Mouse (Mus musculus) liver, embryonic 14.5 days (tissue): ENCODE measurements around the gene Cnnm1. TPM values are rescaled to one million over a fixed set of nuclear protein-coding genes. Genes with fewer than 3 reads are reported as not detected.

ENCODE experiments used
- ATAC-seq: fragments of 200-750 bp; cut with Nextera tagmentation; 2 replicates; pipeline ENCODE4 v1.8.0; 2017; ENCODE audit warnings: moderate number of reproducible peaks, mild to moderate bottlenecking, moderate library complexity; ENCODE audit not compliant: insufficient read depth
- DNase-seq, 3 experiments: peaks; one replicate each; pipeline ENCODE4 v3.0.0-alpha.2; 2012 to 2013; ENCODE audit warnings: low read depth in 3 of 3, low spot score in 3 of 3
- H3K27ac ChIP-seq: fragments of 300-500 bp; sonication (generic); 2 replicates; pipeline ENCODE4 v1.5.1; 2014; ENCODE audit warnings: moderate library complexity, mild to moderate bottlenecking, control low read depth, inconsistent platforms
- H3K27me3 ChIP-seq: fragments of 300-500 bp; sonication (generic); 2 replicates; pipeline ENCODE4 v1.6.1; 2014; ENCODE audit warnings: mild to moderate bottlenecking, low read length, moderate library complexity; ENCODE audit not compliant: control insufficient read depth, insufficient read depth
- H3K36me3 ChIP-seq: fragments of 300-500 bp; sonication (generic); replicated peaks from 2 replicates; pipeline ENCODE4 v1.6.1; 2014; ENCODE audit warnings: low read depth; ENCODE audit not compliant: control insufficient read depth, insufficient read depth
- H3K4me1 ChIP-seq, 2 experiments: fragments of 200-500 bp in 1 of 2; fragments of 300-500 bp in 1 of 2; sonication (generic) in 1 of 2; replicated peaks; 2 replicates each; pipeline ENCODE4 v1.6.1; 2012 to 2014; ENCODE audit warnings: antibody characterized with exemption in 1 of 2, inconsistent platforms in 1 of 2, low read length in 1 of 2; ENCODE audit not compliant: control insufficient read depth in 2 of 2, insufficient read depth in 2 of 2
- H3K4me2 ChIP-seq: fragments of 300-500 bp; sonication (generic); 2 replicates; pipeline ENCODE4 v1.6.1; 2014; ENCODE audit warnings: low read depth, mild to moderate bottlenecking, control low read depth, moderate library complexity
- H3K4me3 ChIP-seq, 2 experiments: fragments of 200-500 bp in 1 of 2; fragments of 300-500 bp in 1 of 2; sonication (generic) in 1 of 2; 2 replicates each; pipeline ENCODE4 v1.5.1; 2012 to 2014; ENCODE audit warnings: low read depth in 2 of 2, low read length in 2 of 2, mild to moderate bottlenecking in 2 of 2, control low read depth in 1 of 2, inconsistent platforms in 1 of 2, moderate library complexity in 1 of 2; ENCODE audit not compliant: insufficient read depth in 1 of 2
- H3K9ac ChIP-seq: fragments of 300-500 bp; sonication (generic); replicated peaks from 2 replicates; pipeline ENCODE4 v1.6.1; 2014; ENCODE audit warnings: mild to moderate bottlenecking, control low read depth, moderate library complexity
- H3K9me3 ChIP-seq: fragments of 300-500 bp; sonication (generic); 2 replicates; pipeline ENCODE4 v1.6.1; 2016; ENCODE audit warnings: low read length, mixed read lengths; ENCODE audit not compliant: control insufficient read depth
- CTCF ChIP-seq: IDR thresholded peaks from 2 replicates; pipeline ENCODE4 v1.5.1; 2016; ENCODE audit warnings: antibody characterized with exemption, low read depth, control low read depth
- EP300 ChIP-seq: IDR thresholded peaks from 2 replicates; pipeline ENCODE4 v1.6.1; 2016; ENCODE audit warnings: antibody characterized with exemption, low read depth
- WGBS: fragments of 180-500 bp; shearing (Covaris S2); extraction: QIAGEN DNeasy Blood & Tissue Kit; methylation state at CpG from one replicate; pipeline ENCODE4 v1.1.7; 2014; ENCODE audit not compliant: insufficient replicate concordance; 5-methylcytosine and 5-hydroxymethylcytosine counted together
- polyA plus RNA-seq, 2 experiments: library from polyadenylated mRNA; depleted of rRNA in 1 of 2; stranded (reverse) in 1 of 2; unstranded in 1 of 2; fragments of >200 nt; fragmentation: Nextera tagmentation in 1 of 2; extraction: Ambion mirVana in 1 of 2; gene quantifications; 2 replicates each; pipeline versions ENCODE4 v1.2.1 to v1.2.3; 2012 to 2014

Gene Cnnm1
- polyA plus RNA-seq, 2 experiments: 0.08 to 0.17 TPM

- no peak for DNase-seq
- no peak overlapping the region for H3K4me3 ChIP-seq
These were observed 106.3 kb downstream of the Cnnm1 start for GRCm38 (mm10) chr19:43546337-43547117.

More at GRCm38 (mm10) chr19:43546337-43547117, 106.3 kb downstream of the Cnnm1 start:
- H3K9ac ChIP-seq: no peak overlapping the region
- no peaks in the 10 kb centered on the region; the same call in 1 of the 2 replicates for H3K27me3 ChIP-seq
- no peak for ATAC-seq
- TF ChIP-seq CTCF: no peak
- TF ChIP-seq EP300: no peak
- no peak overlapping the region for H3K27ac ChIP-seq
- no peaks in the 10 kb centered on the region for H3K4me1 ChIP-seq
- no peak overlapping the region for H3K4me2 ChIP-seq
- H3K9me3 ChIP-seq: no peaks in the 10 kb centered on the region
- H3K36me3 ChIP-seq: no peaks in the 10 kb centered on the region
- 35% methylated on average over 19 of the region's 19 CpGs for WGBS

Other genes starting within 250 kb of the Cnnm1 start
- gene Hpse2, start 52.1 kb upstream of the Cnnm1 start, polyA plus RNA-seq (2012; rRNA removed): 0.01 TPM in 2 replicates
- not detected in 2 replicates for gene Hpse2, start 52.1 kb upstream of the Cnnm1 start, polyA plus RNA-seq (2014; fragmentation: Nextera tagmentation; extraction: Ambion mirVana)
- 9.0 and 10.8 TPM in 2 replicates for gene Got1, start 84.2 kb downstream of the Cnnm1 start, polyA plus RNA-seq (2012; rRNA removed)
- gene Got1, start 84.2 kb downstream of the Cnnm1 start, polyA plus RNA-seq (2014; fragmentation: Nextera tagmentation; extraction: Ambion mirVana): 11.6 and 11.7 TPM in 2 replicates
- gene Nkx2-3, start 171.9 kb downstream of the Cnnm1 start, polyA plus RNA-seq (2012; rRNA removed): 0.07 and 0.11 TPM in 2 replicates
- gene Nkx2-3, start 171.9 kb downstream of the Cnnm1 start, polyA plus RNA-seq (2014; fragmentation: Nextera tagmentation; extraction: Ambion mirVana): 0.06 and 0.13 TPM in 2 replicates
- 16.5 and 19.0 TPM in 2 replicates for gene Slc25a28, start 234.4 kb downstream of the Cnnm1 start, polyA plus RNA-seq (2012; rRNA removed)
- gene Slc25a28, start 234.4 kb downstream of the Cnnm1 start, polyA plus RNA-seq (2014; fragmentation: Nextera tagmentation; extraction: Ambion mirVana): 4.4 and 5.1 TPM in 2 replicates
- 1.2 and 1.5 TPM in 2 replicates for gene Entpd7, start 249.2 kb downstream of the Cnnm1 start, polyA plus RNA-seq (2012; rRNA removed)
- 2.6 and 3.3 TPM in 2 replicates for gene Entpd7, start 249.2 kb downstream of the Cnnm1 start, polyA plus RNA-seq (2014; fragmentation: Nextera tagmentation; extraction: Ambion mirVana)